Mouse (Mus musculus) liver, embryonic 14.5 days (tissue): ENCODE measurements around the gene Depdc7.

Source experiments
- CTCF ChIP-seq: IDR thresholded peaks from 2 replicates; pipeline ENCODE4 v1.5.1; 2016; ENCODE audit warnings: antibody characterized with exemption, low read depth, control low read depth
- EP300 ChIP-seq: IDR thresholded peaks from 2 replicates; pipeline ENCODE4 v1.6.1; 2016; ENCODE audit warnings: antibody characterized with exemption, low read depth

DNA sequence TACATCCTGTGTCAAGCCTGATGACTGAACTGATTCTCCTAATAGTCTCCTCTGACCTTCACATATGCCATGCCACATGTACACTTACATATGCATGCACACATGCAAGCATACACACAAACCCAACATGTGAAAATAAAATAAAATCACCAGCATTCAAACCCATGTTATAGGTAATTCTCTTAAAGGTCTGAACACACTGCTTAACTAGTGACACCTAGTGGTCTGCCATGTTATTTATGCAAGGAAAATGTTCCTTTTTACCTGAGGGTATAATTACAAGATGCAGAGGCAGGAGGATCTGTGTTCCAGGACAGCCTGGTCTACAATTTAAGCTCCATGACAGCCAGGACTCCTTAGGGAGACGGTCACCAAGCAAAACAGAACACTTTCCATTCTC lies 32.1 kb upstream of the Depdc7 start:
- no peak for TF ChIP-seq EP300
- TF ChIP-seq CTCF: peak; percentile 50
